Mouse (Mus musculus) layer of hippocampus, adult 18-20 months (tissue): ENCODE results near the gene Abi1. TPM values are rescaled to one million over a fixed set of nuclear protein-coding genes. Genes with fewer than 3 reads are reported as not detected.
"Not testable (repeated sequence)": the region's sequence is repeated elsewhere in the genome, so short reads cannot be mapped to it uniquely, and the experiment has no call there.

ENCODE experiments used
- DNase-seq, 2 experiments: peaks; one replicate each; pipeline ENCODE4 v3.0.0; 2022; ENCODE audit warnings: low spot score in 2 of 2
- total RNA-seq, 2 experiments: library from RNA; stranded (reverse); gene quantifications; 2 replicates each; pipeline ENCODE4 v1.2.3; 2021

Gene Abi1
- total RNA-seq, 2 experiments from 2014 or later: 213 to 220 TPM

- no peak for DNase-seq
Measured at GRCm38 (mm10) chr2:22977387-22977973, 62.6 kb downstream of the Abi1 start.

- no peak for DNase-seq
Measured at GRCm38 (mm10) chr2:22962970-22963369, 77.1 kb downstream of the Abi1 start.

GRCm38 (mm10) chr2:22962242-22962641 is 77.8 kb downstream of the Abi1 start:
- DNase-seq: peak; percentile 54 to 82

GRCm38 (mm10) chr2:22961681-22962080 is 78.4 kb downstream of the Abi1 start:
- DNase-seq: no peak

- no peak for DNase-seq
Measured at GRCm38 (mm10) chr2:22957415-22957814, 82.6 kb downstream of the Abi1 start.

- DNase-seq: no peak
Measured at GRCm38 (mm10) chr2:22955914-22956313, 84.1 kb downstream of the Abi1 start.

GRCm38 (mm10) chr2:22954278-22954677 is 85.8 kb downstream of the Abi1 start:
- DNase-seq: no peak

- DNase-seq: no peak
Measured at GRCm38 (mm10) chr2:22949956-22950355, 90.1 kb downstream of the Abi1 start.

GRCm38 (mm10) chr2:22933556-22933955 is 106.5 kb downstream of the Abi1 start:
- DNase-seq: no peak

- no peak for DNase-seq
Measured at GRCm38 (mm10) chr2:22928259-22928658, 111.8 kb downstream of the Abi1 start.

- DNase-seq: not testable (repeated sequence)
Measured at GRCm38 (mm10) chr2:22925911-22926310, 114.1 kb downstream of the Abi1 start.

GRCm38 (mm10) chr2:22918651-22919050 is 121.4 kb downstream of the Abi1 start:
- no peak for DNase-seq

GRCm38 (mm10) chr2:22914421-22914820 is 125.6 kb downstream of the Abi1 start:
- no peak for DNase-seq

- DNase-seq: no peak
Measured at GRCm38 (mm10) chr2:22903947-22904346, 136.1 kb downstream of the Abi1 start.

- DNase-seq: peak; percentile 84 to 92
Measured at GRCm38 (mm10) chr2:22895282-22896273, 144.5 kb downstream of the Abi1 start, which contains the start of gene Pdss1. TSS of gene Pdss1 (plus strand) at chr2:22895522.

- DNase-seq: peak in 1 of 2 experiments; percentile 25
Measured at GRCm38 (mm10) chr2:22894932-22895281, 145.1 kb downstream of the Abi1 start.

Other genes starting within 250 kb of the Abi1 start
- gene Pdss1, start 144.7 kb downstream of the Abi1 start, total RNA-seq: 10 to 100 TPM; 11.0 to 16.3 TPM
- gene Acbd5, start 27.9 kb upstream of the Abi1 start, total RNA-seq: 10 to 100 TPM; 76.0 to 84.7 TPM
- gene Mastl, start 115.8 kb upstream of the Abi1 start, total RNA-seq: under 1 TPM; 0.52 to 0.79 TPM
- 10 to 100 TPM; 88.7 to 90.4 TPM for gene Yme1l1, start 116.1 kb upstream of the Abi1 start, total RNA-seq
- gene 4931423N10Rik, start 167.2 kb upstream of the Abi1 start, total RNA-seq: under 1 TPM in 1 of 2 experiments, not detected in 1; 0.28 TPM